Mouse (Mus musculus) intestine, postnatal 0 days (tissue): Measurements from ENCODE around the gene Ext2. TPM values are rescaled to one million over a fixed set of nuclear protein-coding genes. Genes with fewer than 3 reads are reported as not detected.

Experiments
- ATAC-seq: fragments of 200-750 bp; cut with Nextera tagmentation; 2 replicates; pipeline ENCODE4 v1.8.0; 2017; ENCODE audit warnings: mild to moderate bottlenecking, moderate TSS enrichment, moderate library complexity
- H3K27ac ChIP-seq: fragments of 300-500 bp; sonication (generic); 2 replicates; pipeline ENCODE4 v1.5.1; 2014; ENCODE audit warnings: mild to moderate bottlenecking, low read depth, low read length, moderate library complexity
- H3K27me3 ChIP-seq: fragments of 300-500 bp; sonication (generic); replicated peaks from 2 replicates; pipeline ENCODE4 v1.6.1; 2014; ENCODE audit warnings: low read length, mixed read lengths; ENCODE audit not compliant: control insufficient read depth, insufficient read depth
- H3K36me3 ChIP-seq: fragments of 300-500 bp; sonication (generic); 2 replicates; pipeline ENCODE4 v1.6.1; 2014; ENCODE audit warnings: mild to moderate bottlenecking, moderate library complexity; ENCODE audit not compliant: control insufficient read depth, insufficient read depth
- H3K4me1 ChIP-seq: fragments of 300-500 bp; sonication (generic); replicated peaks from 2 replicates; pipeline ENCODE4 v1.6.1; 2014; ENCODE audit warnings: antibody characterized with exemption, low read length, mixed read lengths; ENCODE audit not compliant: control insufficient read depth, insufficient read depth
- H3K4me2 ChIP-seq: fragments of 300-500 bp; sonication (generic); replicated peaks from 2 replicates; pipeline ENCODE4 v1.6.1; 2014; ENCODE audit warnings: low read depth, mild to moderate bottlenecking, moderate library complexity
- H3K4me3 ChIP-seq: fragments of 300-500 bp; sonication (generic); 2 replicates; pipeline ENCODE4 v1.5.1; 2014; ENCODE audit warnings: low read depth, low read length
- H3K9ac ChIP-seq: fragments of 300-500 bp; sonication (generic); 2 replicates; pipeline ENCODE4 v1.6.1; 2014; ENCODE audit warnings: mild to moderate bottlenecking, low read depth, low read length
- H3K9me3 ChIP-seq: fragments of 300-500 bp; sonication (generic); 2 replicates; pipeline ENCODE4 v1.6.1; 2016; ENCODE audit warnings: mixed run types; ENCODE audit not compliant: control insufficient read depth
- CTCF ChIP-seq: sonication (generic); IDR thresholded peaks from 2 replicates; pipeline ENCODE4 v1.5.1; 2016; ENCODE audit warnings: low read depth, mild to moderate bottlenecking, control low read depth, antibody characterized with exemption, moderate library complexity
- WGBS: fragments of 180-500 bp; shearing (Covaris S2); extraction: QIAGEN DNeasy Blood & Tissue Kit; methylation state at CpG from one replicate; pipeline ENCODE4 v1.1.7; 2014; 5-methylcytosine and 5-hydroxymethylcytosine counted together
- polyA plus RNA-seq: library from polyadenylated mRNA; unstranded; fragments of >200 nt; fragmentation: Nextera tagmentation; extraction: Ambion mirVana; gene quantifications from 2 replicates; pipeline ENCODE4 v1.2.1, GENCODE M21; 2015

Ext2 gene
- polyA plus RNA-seq, 1 experiment from 2014 or later: 40.8 TPM

- TF ChIP-seq CTCF: no peak
- Histone ChIP-seq H3K27me3 (no peaks in the 10 kb centered on the region), H3K4me3 (no peak overlapping the region), H3K4me2 (no peak overlapping the region), H3K9me3 (no peaks in the 10 kb centered on the region), H3K27ac (no peak overlapping the region), H3K9ac (no peak overlapping the region), H3K36me3 (no peaks in the 10 kb centered on the region; the same call in 1 of the 2 replicates), H3K4me1 (no peaks in the 10 kb centered on the region)
- no peak for ATAC-seq
- WGBS: 37% methylated on average over 10 of the region's 10 CpGs
Observed at GRCm38 (mm10) chr2:93696181-93696641, 126.2 kb downstream of the Ext2 start.

- H3K36me3 ChIP-seq: no peaks in the 10 kb centered on the region; the same call in 1 of the 2 replicates
- no peak for ATAC-seq
- no peaks in the 10 kb centered on the region for H3K9me3 ChIP-seq
Observed at GRCm38 (mm10) chr2:93693101-93693500, 129.3 kb downstream of the Ext2 start.

GRCm38 (mm10) chr2:93690064-93690930 is 132.1 kb downstream of the Ext2 start:
- Histone ChIP-seq H3K4me2 (no peak overlapping the region), H3K9ac (no peak overlapping the region), H3K4me3 (no peak overlapping the region), H3K9me3 (no peaks in the 10 kb centered on the region), H3K36me3 (no peaks in the 10 kb centered on the region), H3K27ac (no peak overlapping the region), H3K27me3 (no peaks in the 10 kb centered on the region), H3K4me1 (no peaks in the 10 kb centered on the region)
- TF ChIP-seq CTCF: no peak
- no peak for ATAC-seq
- WGBS: 66% methylated on average over 9 of the region's 9 CpGs

More at GRCm38 (mm10) chr2:93693101-93693500, 129.3 kb downstream of the Ext2 start:
- WGBS: 84% methylated on average over 4 of the region's 4 CpGs
- Histone ChIP-seq H3K27ac (no peak overlapping the region), H3K27me3 (no peaks in the 10 kb centered on the region), H3K4me1 (no peaks in the 10 kb centered on the region), H3K9ac (no peak overlapping the region), H3K4me3 (no peak overlapping the region), H3K4me2 (no peak overlapping the region)
- TF ChIP-seq CTCF: no peak

GRCm38 (mm10) chr2:93683674-93684073 is 138.7 kb downstream of the Ext2 start:
- no peak overlapping the region for H3K4me2 ChIP-seq
- ATAC-seq: no peak
- H3K9me3 ChIP-seq: no peaks in the 10 kb centered on the region
- no peak overlapping the region for H3K4me3 ChIP-seq
- no peaks in the 10 kb centered on the region for H3K36me3 ChIP-seq
- no peaks in the 10 kb centered on the region for H3K27me3 ChIP-seq
- WGBS: 70% methylated on average over 8 of the region's 8 CpGs
- H3K4me1 ChIP-seq: no peaks in the 10 kb centered on the region
- no peak overlapping the region for H3K9ac ChIP-seq
- H3K27ac ChIP-seq: no peak overlapping the region
- no peak for TF ChIP-seq CTCF

- no peaks in the 10 kb centered on the region for H3K27me3 ChIP-seq
- H3K36me3 ChIP-seq: no peaks in the 10 kb centered on the region
- no peak overlapping the region for H3K4me3 ChIP-seq
- H3K27ac ChIP-seq: no peak overlapping the region
- WGBS: 79% methylated on average over 7 of the region's 7 CpGs
- no peak for ATAC-seq
- H3K4me1 ChIP-seq: no peaks in the 10 kb centered on the region
- no peak for TF ChIP-seq CTCF
- H3K4me2 ChIP-seq: no peak overlapping the region
- no peak overlapping the region for H3K9ac ChIP-seq
- H3K9me3 ChIP-seq: no peaks in the 10 kb centered on the region
Observed at GRCm38 (mm10) chr2:93682601-93683202, 139.7 kb downstream of the Ext2 start.

GRCm38 (mm10) chr2:93681321-93681720 is 141.0 kb downstream of the Ext2 start:
- WGBS: 20% methylated on average over 5 of the region's 5 CpGs
- no peaks in the 10 kb centered on the region for H3K36me3 ChIP-seq
- no peak overlapping the region for H3K4me2 ChIP-seq
- no peak overlapping the region for H3K9ac ChIP-seq
- no peak for ATAC-seq
- no peak for TF ChIP-seq CTCF
- H3K4me1 ChIP-seq: no peaks in the 10 kb centered on the region
- no peak overlapping the region for H3K27ac ChIP-seq
- H3K9me3 ChIP-seq: no peaks in the 10 kb centered on the region
- no peak overlapping the region for H3K4me3 ChIP-seq
- H3K27me3 ChIP-seq: no peaks in the 10 kb centered on the region
